Mouse (Mus musculus) kidney, adult 2 months (tissue): ENCODE data around the gene 1700014D04Rik.

ENCODE experiments used
- CTCF ChIP-seq: fragments of 200-500 bp; conservative IDR thresholded peaks from 2 replicates; pipeline ENCODE4 v1.5.1; 2011; ENCODE audit warnings: low read depth, mild to moderate bottlenecking, control low read depth, low read length, moderate library complexity, mixed read lengths; ENCODE audit not compliant: insufficient read depth, insufficient read length
- POLR2A ChIP-seq: fragments of 200-500 bp; IDR thresholded peaks from one replicate; pipeline ENCODE4 v1.6.1; 2011; ENCODE audit warnings: low read depth, low read length, control low read depth

- no peak for TF ChIP-seq CTCF
- no peak for TF ChIP-seq POLR2A
These were observed 11.4 kb downstream of the 1700014D04Rik start for GRCm38 (mm10) chr13:59735190-59735589.
